Mouse (Mus musculus) ES-Bruce4 (cell line): Measurements from ENCODE around the gene Rmdn2. TPM values are rescaled to one million over a fixed set of nuclear protein-coding genes. Genes with fewer than 3 reads are reported as not detected.

Source experiments
- H3K27ac ChIP-seq: 2 replicates; pipeline ENCODE4 v1.5.1; 2012; ENCODE audit warnings: low read length, inconsistent platforms; ENCODE audit not compliant: insufficient read depth
- H3K27me3 ChIP-seq: 2 replicates; pipeline ENCODE4 v1.6.1; 2012; ENCODE audit warnings: mild to moderate bottlenecking, low read length, inconsistent platforms; ENCODE audit not compliant: control insufficient read depth, poor library complexity, insufficient read depth, severe bottlenecking
- H3K36me3 ChIP-seq: 2 replicates; pipeline ENCODE4 v1.6.1; 2012; ENCODE audit warnings: inconsistent platforms, mild to moderate bottlenecking, low read length, moderate library complexity; ENCODE audit not compliant: control insufficient read depth, poor library complexity, insufficient read depth, severe bottlenecking
- H3K4me1 ChIP-seq: one replicate; pipeline ENCODE4 v1.8.1; 2011; ENCODE audit warnings: low read length; ENCODE audit not compliant: control insufficient read depth, insufficient read depth
- H3K4me3 ChIP-seq: 2 replicates; pipeline ENCODE4 v1.5.1; 2011; ENCODE audit warnings: low read depth, mild to moderate bottlenecking, low read length
- H3K9ac ChIP-seq: 2 replicates; pipeline ENCODE4 v1.6.1; 2012; ENCODE audit warnings: low read depth, mild to moderate bottlenecking, inconsistent platforms; ENCODE audit not compliant: poor library complexity, severe bottlenecking
- H3K9me3 ChIP-seq: replicated peaks from 2 replicates; pipeline ENCODE4 v1.6.1; 2012; ENCODE audit warnings: mild to moderate bottlenecking, low read length, inconsistent platforms; ENCODE audit not compliant: control insufficient read depth, poor library complexity, insufficient read depth, severe bottlenecking
- CTCF ChIP-seq: IDR thresholded peaks from one replicate; pipeline ENCODE4 v1.8.1; 2011; ENCODE audit warnings: low read depth, low read length
- EP300 ChIP-seq: IDR thresholded peaks from 2 replicates; pipeline ENCODE4 v1.6.1; 2011; ENCODE audit warnings: low read depth, low read length; ENCODE audit not compliant: insufficient read depth
- POLR2A ChIP-seq: IDR thresholded peaks from one replicate; pipeline ENCODE4 v1.8.1; 2011; ENCODE audit warnings: low read length; ENCODE audit not compliant: insufficient read depth
- polyA plus RNA-seq: library from polyadenylated mRNA; stranded (reverse); fragments of >200 nt; gene quantifications from 2 replicates; pipeline ENCODE4 v1.2.4, GENCODE M21; 2011; ENCODE audit warnings: low read depth; ENCODE audit not compliant: missing spikeins, insufficient read depth, insufficient read length

Rmdn2 gene
- polyA plus RNA-seq, 1 experiment = 2.0 TPM

DNA sequence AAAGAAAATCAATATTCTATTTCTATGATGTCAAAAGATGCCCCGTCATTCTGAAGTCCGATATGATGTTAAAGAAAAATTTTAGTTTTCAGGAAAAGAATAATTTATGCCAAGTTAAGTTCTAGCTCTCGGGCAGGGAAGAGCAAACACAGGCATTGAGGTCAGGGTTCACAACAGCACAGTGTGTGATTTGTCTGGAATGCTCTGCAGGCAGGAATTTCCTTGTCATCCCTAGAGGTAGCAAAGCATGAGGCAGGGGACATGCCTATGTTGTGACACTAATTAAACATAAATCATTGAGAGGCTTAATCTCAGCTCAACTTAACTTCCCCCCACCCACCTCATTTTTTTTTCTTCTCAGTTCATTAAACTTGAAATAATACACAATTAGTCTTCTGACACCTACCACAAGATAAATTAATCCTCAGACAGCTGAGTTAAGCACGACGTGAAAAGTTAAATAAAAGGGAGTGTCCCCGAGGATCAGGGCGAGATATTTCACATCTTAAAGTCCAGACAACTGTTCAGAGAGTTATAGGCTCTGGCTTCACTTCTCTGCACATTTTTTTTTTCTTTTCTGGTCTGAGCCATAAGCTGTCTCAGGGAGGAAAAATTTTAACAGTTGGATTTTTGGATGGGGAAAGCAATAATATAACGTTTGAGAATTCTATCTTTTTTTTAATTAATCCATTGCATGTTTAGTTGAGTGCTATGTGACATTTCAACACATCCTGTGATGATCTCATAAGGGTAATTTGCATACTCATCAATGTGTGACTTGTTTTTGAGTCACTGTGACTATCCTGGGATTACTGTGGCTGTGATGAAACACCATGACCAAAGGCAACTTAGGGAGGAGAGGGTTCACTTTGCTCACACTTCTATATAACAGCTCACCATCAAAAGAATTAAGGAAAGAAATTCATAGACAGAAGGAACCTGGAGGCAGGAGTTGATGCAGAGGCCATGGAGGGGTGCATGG, 12.8 kb upstream of the Rmdn2 start:
- Histone ChIP-seq H3K4me1 (no peaks in the 10 kb centered on the region), H3K27me3 (no peaks in the 10 kb centered on the region), H3K27ac (no peak overlapping the region), H3K9ac (no peak overlapping the region), H3K9me3 (no peaks in the 10 kb centered on the region), H3K36me3 (no peaks in the 10 kb centered on the region), H3K4me3 (no peak overlapping the region)
- TF ChIP-seq CTCF (no peak), POLR2A (no peak), EP300 (no peak)

DNA sequence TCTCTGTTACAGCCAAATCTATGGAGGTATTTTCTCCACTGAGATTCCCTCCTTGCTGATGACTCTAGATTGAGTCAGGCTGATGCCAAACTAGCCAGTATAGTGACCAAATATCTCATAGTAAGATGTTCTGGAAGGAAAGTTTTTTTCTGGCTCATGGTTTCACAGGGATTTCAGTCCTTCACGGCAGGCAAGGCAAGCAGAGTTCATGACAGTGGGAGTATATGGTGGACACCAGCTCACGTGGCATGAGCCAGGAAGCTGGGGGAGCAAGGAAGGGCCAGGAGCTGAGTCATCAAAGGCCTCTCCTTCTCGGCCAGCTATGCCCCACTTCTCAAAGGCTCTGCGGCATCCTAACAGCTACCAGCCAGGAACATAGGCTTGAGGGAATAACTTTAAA, 11.6 kb upstream of the Rmdn2 start:
- H3K36me3 ChIP-seq = no peaks in the 10 kb centered on the region
- TF ChIP-seq EP300 (no peak), POLR2A (no peak), CTCF (no peak)
- no peak overlapping the region for H3K9ac ChIP-seq
- H3K27me3 ChIP-seq = no peaks in the 10 kb centered on the region
- H3K4me3 ChIP-seq = no peak overlapping the region
- H3K4me1 ChIP-seq = no peaks in the 10 kb centered on the region
- no peak overlapping the region for H3K27ac ChIP-seq
- H3K9me3 ChIP-seq = no peaks in the 10 kb centered on the region

DNA sequence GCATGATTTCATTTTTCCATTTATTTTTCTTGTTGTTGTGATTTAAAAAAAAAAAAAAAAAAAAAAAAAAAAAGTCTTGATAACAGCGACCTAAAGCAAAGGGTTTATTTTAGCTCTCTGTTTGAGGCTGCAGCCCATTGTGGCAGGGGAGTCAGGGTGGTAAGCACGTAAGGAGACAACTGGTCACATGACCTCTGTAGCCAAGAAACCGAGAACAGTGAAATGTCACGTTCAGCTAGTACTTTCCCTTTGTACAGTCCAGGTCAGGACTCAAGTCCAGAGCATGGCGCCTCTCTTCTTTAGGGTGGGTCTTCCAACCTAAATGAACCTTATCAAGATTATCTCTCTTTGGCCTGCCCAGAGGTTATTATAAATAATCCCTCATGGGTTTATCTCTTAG, 9.3 kb upstream of the Rmdn2 start:
- no peaks in the 10 kb centered on the region for H3K27me3 ChIP-seq
- no peaks in the 10 kb centered on the region for H3K4me1 ChIP-seq
- TF ChIP-seq POLR2A (no peak), CTCF (no peak), EP300 (no peak)
- no peak overlapping the region for H3K4me3 ChIP-seq
- H3K9me3 ChIP-seq = no peaks in the 10 kb centered on the region
- H3K9ac ChIP-seq = no peak overlapping the region
- H3K36me3 ChIP-seq = no peaks in the 10 kb centered on the region
- no peak overlapping the region for H3K27ac ChIP-seq

DNA sequence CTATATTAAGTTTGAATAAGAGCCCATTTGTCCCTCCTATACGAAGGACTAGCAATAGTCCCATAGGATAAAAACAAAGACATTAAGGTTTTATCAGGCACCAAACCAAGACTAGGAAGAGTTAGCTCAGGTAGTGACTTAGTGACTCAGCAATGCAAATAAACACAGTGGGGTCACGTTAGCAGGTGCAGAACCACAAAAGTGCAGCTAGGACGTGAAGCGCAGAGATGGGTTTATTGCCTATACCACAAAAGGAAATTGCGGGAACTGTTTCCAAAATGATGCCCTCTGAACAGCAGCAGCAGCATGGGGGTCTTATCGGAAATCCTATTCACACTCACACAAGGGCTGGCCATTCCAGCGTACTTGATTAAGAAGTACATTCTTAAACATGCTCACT, 8.2 kb upstream of the Rmdn2 start:
- no peaks in the 10 kb centered on the region for H3K9me3 ChIP-seq
- no peak overlapping the region for H3K4me3 ChIP-seq
- no peaks in the 10 kb centered on the region for H3K27me3 ChIP-seq
- H3K9ac ChIP-seq = no peak overlapping the region
- no peaks in the 10 kb centered on the region for H3K4me1 ChIP-seq
- TF ChIP-seq POLR2A (no peak), EP300 (no peak), CTCF (no peak)
- no peak overlapping the region for H3K27ac ChIP-seq
- H3K36me3 ChIP-seq = no peaks in the 10 kb centered on the region

DNA sequence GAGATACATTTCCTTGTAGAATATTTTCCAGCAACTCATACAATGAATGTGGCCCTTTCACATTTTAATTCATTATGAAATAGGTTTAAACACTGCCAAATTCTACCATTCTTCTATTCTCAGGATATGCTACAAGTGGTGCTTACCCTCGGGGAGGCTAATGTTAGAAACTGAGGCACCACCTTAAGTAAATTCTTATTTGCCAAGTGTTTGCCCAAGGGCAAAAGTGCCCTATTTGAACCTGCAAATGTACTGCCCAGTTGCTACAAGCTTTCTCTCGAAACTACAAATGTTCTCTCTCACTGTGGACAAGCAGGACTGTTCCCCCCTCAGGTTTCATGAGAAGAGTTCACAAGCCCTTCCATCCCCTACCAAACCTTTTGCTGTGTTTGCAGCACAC, 5.9 kb upstream of the Rmdn2 start:
- Histone ChIP-seq H3K4me1 (no peaks in the 10 kb centered on the region), H3K9ac (no peak overlapping the region), H3K27ac (no peak overlapping the region), H3K4me3 (no peak overlapping the region), H3K9me3 (no peaks in the 10 kb centered on the region), H3K27me3 (no peaks in the 10 kb centered on the region), H3K36me3 (no peaks in the 10 kb centered on the region)
- TF ChIP-seq EP300 = no peak
- TF ChIP-seq CTCF = no peak
- no peak for TF ChIP-seq POLR2A

DNA sequence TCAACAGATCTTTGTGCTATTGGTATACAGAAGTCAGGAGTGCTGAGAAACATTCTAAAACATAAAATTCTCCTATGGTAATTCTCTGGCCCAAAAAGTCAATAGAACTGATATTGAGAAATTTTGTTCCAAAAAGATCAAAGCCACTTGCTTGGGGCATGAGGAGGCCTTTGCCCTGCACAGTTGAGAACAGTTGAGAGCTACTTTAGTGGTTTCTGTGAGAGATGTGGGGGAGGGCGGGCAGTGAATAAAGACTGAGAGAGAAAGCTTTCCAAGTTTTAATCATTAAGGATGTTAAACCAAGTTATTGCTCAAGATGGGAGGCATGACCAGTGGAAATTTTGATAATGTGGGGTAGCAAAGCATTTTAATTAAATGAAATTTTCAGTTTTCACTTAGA, 2.0 kb upstream of the Rmdn2 start:
- TF ChIP-seq EP300 (no peak), CTCF (no peak), POLR2A (no peak)
- H3K36me3 ChIP-seq = no peaks in the 10 kb centered on the region
- H3K9me3 ChIP-seq = no peaks in the 10 kb centered on the region
- no peaks in the 10 kb centered on the region for H3K27me3 ChIP-seq
- H3K4me3 ChIP-seq = no peak overlapping the region
- H3K4me1 ChIP-seq = no peaks in the 10 kb centered on the region
- no peak overlapping the region for H3K27ac ChIP-seq
- H3K9ac ChIP-seq = no peak overlapping the region
